Mouse (Mus musculus) urinary bladder, adult 18-20 months (tissue): Measurements from ENCODE around the gene Col4a6.

ENCODE experiments used
- DNase-seq, 2 experiments: peaks; one replicate each; pipeline ENCODE4 v3.0.0; 2022; ENCODE audit warnings: low spot score in 2 of 2, mixed read lengths in 2 of 2

Gene Col4a6

GRCm38 (mm10) chrX:141265986-141266385 is 207.9 kb downstream of the Col4a6 start:
- DNase-seq = no peak

GRCm38 (mm10) chrX:141249636-141250035 is 224.2 kb downstream of the Col4a6 start:
- DNase-seq = no peak

- no peak for DNase-seq
Measured at GRCm38 (mm10) chrX:141236564-141237333, 237.1 kb downstream of the Col4a6 start.

GRCm38 (mm10) chrX:141228169-141228568 is 245.7 kb downstream of the Col4a6 start:
- no peak for DNase-seq

- peak; percentile 14 to 35 for DNase-seq
Measured at GRCm38 (mm10) chrX:141212802-141213201, 261.1 kb downstream of the Col4a6 start.

- DNase-seq = no peak
Measured at GRCm38 (mm10) chrX:141198993-141199392, 274.9 kb downstream of the Col4a6 start.

- DNase-seq = no peak
Measured at GRCm38 (mm10) chrX:141195036-141195435, 278.8 kb downstream of the Col4a6 start.

GRCm38 (mm10) chrX:141175353-141175752 is 298.5 kb downstream of the Col4a6 start:
- DNase-seq = no peak

GRCm38 (mm10) chrX:141165067-141165466 is 308.8 kb downstream of the Col4a6 start:
- no peak for DNase-seq

GRCm38 (mm10) chrX:141160371-141160770 is 313.5 kb downstream of the Col4a6 start:
- DNase-seq = no peak

- DNase-seq = no peak
Measured at GRCm38 (mm10) chrX:141158160-141158559, 315.7 kb downstream of the Col4a6 start.

GRCm38 (mm10) chrX:141157626-141158025 is 316.2 kb downstream of the Col4a6 start:
- no peak for DNase-seq

GRCm38 (mm10) chrX:141156696-141157095 is 317.2 kb downstream of the Col4a6 start:
- no peak for DNase-seq

- no peak for DNase-seq
Measured at GRCm38 (mm10) chrX:141151182-141151581, 322.7 kb downstream of the Col4a6 start.

- no peak for DNase-seq
Measured at GRCm38 (mm10) chrX:141150290-141150689, 323.6 kb downstream of the Col4a6 start.

GRCm38 (mm10) chrX:141149705-141150104 is 324.2 kb downstream of the Col4a6 start:
- no peak for DNase-seq
